ENCODE assay signal across 8 mouse cellular contexts in genomic region chr10:89532929-89533727, GRCm38 (mm10). TPM values are rescaled to one million over a fixed set of nuclear protein-coding genes. Genes with fewer than 3 reads are reported as not detected.
DNase-seq lines count a peak whose midpoint lies in the region; ATAC-seq and TF ChIP-seq lines count a peak whose summit lies in the region.

Nr1h4 (minus strand) TSS chr10:89533585.

- no peak within 1 kb of the TSS for H3K27ac ChIP-seq in midbrain, postnatal 0 days (ENCODE audit: low read depth, low read length)
- H3K27ac ChIP-seq in midbrain, embryonic 10.5 days (replicated peaks): no peak within 1 kb of the TSS
- H3K27ac ChIP-seq in intestine, embryonic 16.5 days (ENCODE audit: low read length): peak within 1 kb of the TSS; percentile 66
- no peak within 1 kb of the TSS for H3K27ac ChIP-seq in neural tube, embryonic 15.5 days (replicated peaks)

- ATAC-seq in midbrain, postnatal 0 days (ENCODE audit: low FRiP score): no peak
- ATAC-seq in intestine, embryonic 16.5 days: peak; percentile 82
- no peak for ATAC-seq in neural tube, embryonic 15.5 days (ENCODE audit: low FRiP score)

- 68% methylated on average over 17 of the region's 17 CpGs for WGBS in midbrain, postnatal 0 days
- WGBS in midbrain, embryonic 10.5 days: 86% methylated on average over 17 of the region's 17 CpGs
- WGBS in intestine, embryonic 16.5 days: 44% methylated on average over 17 of the region's 17 CpGs
- WGBS in neural tube, embryonic 15.5 days: 70% methylated on average over 17 of the region's 17 CpGs

- no peaks in the 10 kb centered on the region for H3K36me3 ChIP-seq in midbrain, postnatal 0 days (ENCODE audit: insufficient read depth, low read length)
- H3K36me3 ChIP-seq in midbrain, embryonic 10.5 days: no peaks in the 10 kb centered on the region
- no peaks in the 10 kb centered on the region for H3K36me3 ChIP-seq in intestine, embryonic 16.5 days (ENCODE audit: control insufficient read depth, insufficient read depth, low read length)
- H3K36me3 ChIP-seq in neural tube, embryonic 15.5 days: no peaks in the 10 kb centered on the region

- H3K27me3 ChIP-seq in midbrain, postnatal 0 days (ENCODE audit: insufficient read depth, low read length): no peaks in the 10 kb centered on the region
- H3K27me3 ChIP-seq in midbrain, embryonic 10.5 days (ENCODE audit: low read depth, poor library complexity, severe bottlenecking): no peaks in the 10 kb centered on the region
- no peaks in the 10 kb centered on the region for H3K27me3 ChIP-seq in intestine, embryonic 16.5 days (replicated peaks; ENCODE audit: control insufficient read depth, insufficient read depth, low read length)
- H3K27me3 ChIP-seq in neural tube, embryonic 15.5 days (replicated peaks): no peaks in the 10 kb centered on the region

- H3K4me3 ChIP-seq in midbrain, postnatal 0 days (ENCODE audit: low read depth, low read length): no peak within 1 kb of the TSS
- H3K4me3 ChIP-seq in midbrain, embryonic 10.5 days: no peak within 1 kb of the TSS
- peak within 1 kb of the TSS; percentile 26 for H3K4me3 ChIP-seq in intestine, embryonic 16.5 days (ENCODE audit: low read length)
- no peak within 1 kb of the TSS for H3K4me3 ChIP-seq in neural tube, embryonic 15.5 days (replicated peaks)

- no peaks in the 10 kb centered on the region for H3K4me1 ChIP-seq in midbrain, postnatal 0 days (ENCODE audit: insufficient read depth, low read length)
- no peaks in the 10 kb centered on the region for H3K4me1 ChIP-seq in midbrain, embryonic 10.5 days
- H3K4me1 ChIP-seq in intestine, embryonic 16.5 days (ENCODE audit: control insufficient read depth, insufficient read depth, low read length): peaks cover 19% of the 10 kb centered on the region
- peaks cover 9% of the 10 kb centered on the region for H3K4me1 ChIP-seq in neural tube, embryonic 15.5 days

- H3K4me2 ChIP-seq in midbrain, postnatal 0 days (ENCODE audit: low read depth, low read length, poor library complexity, severe bottlenecking): no peak within 1 kb of the TSS
- peak within 1 kb of the TSS; percentile 49 for H3K4me2 ChIP-seq in intestine, embryonic 16.5 days (ENCODE audit: low read depth, low read length)
- no peak within 1 kb of the TSS for H3K4me2 ChIP-seq in neural tube, embryonic 15.5 days

- TF ChIP-seq CTCF in midbrain, postnatal 0 days (IDR thresholded peaks at IDR 0.05): no peak

- DNase-seq in midbrain, postnatal 0 days (ENCODE audit: low spot score): peak; percentile 67
- no peak for DNase-seq in midbrain, embryonic 10.5 days (ENCODE audit: low spot score)
- peak; percentile 42 for DNase-seq in cerebellum, adult 8-10 months
- DNase-seq in lung, postnatal 36 days: peak; percentile 21
- DNase-seq in adipocyte (ENCODE audit: low spot score): no peak
- DNase-seq in layer of hippocampus, postnatal 14 days (ENCODE audit: low spot score in 2 of 2): no peak

- H3K9ac ChIP-seq in midbrain, postnatal 0 days (replicated peaks; ENCODE audit: low read length, poor library complexity, severe bottlenecking): no peak within 1 kb of the TSS
- peak within 1 kb of the TSS; percentile 57 for H3K9ac ChIP-seq in intestine, embryonic 16.5 days (ENCODE audit: low read depth, low read length)
- H3K9ac ChIP-seq in neural tube, embryonic 15.5 days (replicated peaks): no peak within 1 kb of the TSS

- no peaks in the 10 kb centered on the region for H3K9me3 ChIP-seq in midbrain, postnatal 0 days (ENCODE audit: low read length)
- H3K9me3 ChIP-seq in midbrain, embryonic 10.5 days (replicated peaks): no peaks in the 10 kb centered on the region
- no peaks in the 10 kb centered on the region for H3K9me3 ChIP-seq in intestine, embryonic 16.5 days (ENCODE audit: control insufficient read depth, low read length)
- H3K9me3 ChIP-seq in neural tube, embryonic 15.5 days (replicated peaks): no peaks in the 10 kb centered on the region

RNA-seq across cellular contexts. Expression of gene Nr1h4, which starts in this region (rescaled TPM):
- not detected in 2 replicates for total RNA-seq in midbrain, postnatal 0 days (2014; rRNA removed)
- polyA plus RNA-seq in midbrain, postnatal 0 days (2015; fragmentation: Nextera tagmentation; extraction: Ambion mirVana): not detected in 2 replicates
- 0.07 and 0.20 TPM in 2 replicates for polyA plus RNA-seq in midbrain, embryonic 10.5 days (2016; fragmentation: Nextera tagmentation; extraction: Ambion mirVana)
- 84.0 and 108 TPM in 2 replicates for polyA plus RNA-seq in intestine, embryonic 16.5 days (2015; fragmentation: Nextera tagmentation; extraction: Ambion mirVana)
- under 1 TPM in 1 of 2 experiments, not detected in 1; 0.32 TPM for total RNA-seq in layer of hippocampus, postnatal 14 days (2021)
- polyA plus RNA-seq in neural tube, embryonic 15.5 days (2015; fragmentation: Nextera tagmentation; extraction: Ambion mirVana): 3.1 TPM in 1 of 2 replicates, not detected in the other

Comparison
In these comparisons a context has a peak if more than half of its experiments do, and no peak if none do; other contexts are left out.
1. RNA of gene Nr1h4 (polyA plus RNA-seq): 84.0 to 108 TPM in intestine, embryonic 16.5 days; 0.07 to 0.20 TPM in midbrain, embryonic 10.5 days, not detected in midbrain, postnatal 0 days and 3.1 TPM in neural tube, embryonic 15.5 days; every median in the first group is over 10 times any median in the second.
2. Peak in DNase-seq in midbrain, postnatal 0 days; RNA of the gene not detected or under 1 TPM.
3. DNase-seq: peak in cerebellum, adult 8-10 months (single experiment) and lung, postnatal 36 days (single experiment); none in midbrain, embryonic 10.5 days (single experiment), adipocyte (single experiment) and layer of hippocampus, postnatal 14 days (0 of 2).